Mouse (Mus musculus) testis, postnatal 10 days (tissue): Measurements from ENCODE around the gene Trappc2l.

Experiments used
- DNase-seq: peaks from one replicate; pipeline ENCODE4 v3.0.0; 2021; ENCODE audit warnings: low spot score

Trappc2l gene

DNA sequence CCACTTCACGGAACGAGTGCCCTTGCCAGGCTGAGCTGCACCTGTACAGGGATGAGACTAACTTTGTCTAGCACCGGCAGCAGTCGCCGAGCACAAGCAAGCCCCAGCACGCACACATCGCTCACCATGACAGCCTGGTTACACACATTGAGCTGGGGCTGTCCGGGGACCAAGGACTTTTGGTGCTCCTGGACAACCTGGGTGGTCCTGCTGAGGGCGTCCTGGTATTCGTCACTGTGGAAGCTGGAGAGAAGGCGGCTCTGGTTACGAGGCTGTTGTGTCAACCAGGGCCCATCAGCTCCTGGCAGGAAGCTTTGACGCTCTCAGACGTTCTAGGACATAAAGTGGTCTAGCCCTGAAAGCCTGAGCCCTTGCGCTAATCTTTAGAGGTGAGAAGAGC is 30.5 kb upstream of the Trappc2l start:
- DNase-seq: no peak

DNA sequence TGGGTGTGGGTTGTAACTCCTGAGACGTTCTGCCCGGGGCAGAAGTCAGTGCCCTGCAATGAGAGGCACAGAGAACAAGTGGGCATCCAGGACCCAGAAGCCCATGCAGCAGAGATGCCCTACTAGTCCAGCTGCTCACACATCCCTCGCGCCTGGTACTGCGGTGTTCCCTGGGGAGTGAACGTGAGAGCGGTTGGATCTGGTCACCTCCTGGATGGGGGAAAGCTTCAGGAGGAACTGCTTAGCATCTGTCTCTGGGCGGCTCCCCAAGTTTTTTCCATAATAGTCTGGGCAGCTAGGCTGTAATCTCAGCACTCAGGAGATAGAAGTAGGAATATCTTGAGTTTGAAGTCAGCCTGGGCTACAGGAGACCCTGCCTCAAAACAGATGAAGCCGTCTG is 26.5 kb upstream of the Trappc2l start:
- DNase-seq: no peak

DNA sequence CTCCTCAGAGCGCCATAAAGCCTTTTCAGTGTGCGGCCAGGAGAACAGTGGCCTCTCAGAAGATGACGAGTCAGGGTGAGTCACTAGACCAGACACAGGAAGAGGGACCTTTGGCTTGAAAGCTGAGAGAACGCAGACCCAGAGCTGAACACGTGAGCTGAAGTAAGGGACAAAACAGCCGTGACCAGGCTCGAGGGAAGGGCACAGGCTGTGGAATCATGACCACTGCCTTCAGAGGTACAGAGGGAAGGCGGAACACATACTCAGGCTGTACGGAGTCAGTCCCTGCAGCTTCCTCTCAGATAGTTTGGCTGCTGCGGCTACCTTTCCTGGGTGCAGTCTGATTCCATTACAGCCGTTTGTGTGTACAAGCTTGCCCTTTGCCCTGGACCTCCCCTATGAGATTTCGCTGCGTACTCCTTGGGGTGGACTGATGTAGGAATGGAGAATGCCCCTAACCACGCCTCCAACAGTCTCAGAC is 26.0 kb upstream of the Trappc2l start:
- DNase-seq: no peak

DNA sequence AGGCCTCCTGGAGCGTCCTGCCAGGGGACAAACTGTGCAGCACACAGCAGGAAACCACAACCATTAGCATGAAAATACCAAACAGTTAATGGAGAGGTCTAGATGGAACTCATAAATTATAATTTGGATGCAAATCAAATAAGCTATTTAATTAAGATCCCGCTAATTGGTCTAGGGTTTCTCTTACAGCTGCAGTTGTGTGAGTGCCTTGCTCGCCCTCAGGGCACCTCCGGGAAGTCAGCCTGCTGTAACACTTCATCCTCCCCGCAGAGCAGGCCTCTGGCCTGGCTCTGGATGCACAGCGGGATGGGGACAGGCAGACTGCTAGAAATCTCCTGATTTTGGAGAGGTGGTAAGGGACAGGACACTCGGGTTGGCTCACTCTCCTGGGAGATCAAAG is 25.3 kb upstream of the Trappc2l start:
- DNase-seq: no peak

DNA sequence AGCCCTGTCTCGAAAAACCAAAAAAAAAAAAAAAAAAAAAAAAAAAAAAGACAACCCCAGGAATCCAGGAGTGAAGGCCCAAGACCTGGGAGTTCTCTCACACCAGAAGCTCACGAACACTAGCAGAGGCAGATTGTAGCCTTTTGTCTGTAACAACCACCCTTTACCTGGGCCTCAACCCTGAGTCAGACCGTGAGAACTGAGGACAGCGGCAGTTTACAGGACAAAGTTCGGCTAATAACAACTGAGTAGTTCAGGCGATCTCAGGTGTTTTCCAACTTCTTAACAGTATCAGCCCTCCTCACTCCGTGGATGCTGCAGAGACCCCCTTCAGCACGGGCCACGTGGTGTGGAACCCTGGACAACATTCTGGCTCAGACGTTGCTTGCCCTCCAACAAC is 24.7 kb upstream of the Trappc2l start:
- DNase-seq: no peak

DNA sequence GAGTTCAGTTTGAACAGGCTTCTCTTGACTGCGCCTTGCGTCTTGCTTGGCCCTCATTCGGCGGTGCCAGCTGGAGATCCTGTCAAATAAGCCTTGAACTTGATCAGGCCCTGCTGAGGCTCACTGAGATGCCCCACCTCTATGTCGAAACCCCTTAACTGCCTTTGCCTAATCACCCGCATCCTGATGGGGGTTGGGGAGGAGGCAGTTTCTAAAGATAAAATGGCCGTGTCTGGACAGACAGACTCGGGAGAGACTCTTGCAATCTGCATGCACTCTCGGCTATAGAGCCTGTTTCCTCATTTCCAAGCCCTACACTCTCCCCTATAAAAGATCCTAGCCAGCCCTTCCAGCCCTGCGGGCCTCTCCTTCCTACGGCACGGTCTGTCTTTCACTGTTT is 18.2 kb upstream of the Trappc2l start:
- no peak for DNase-seq

DNA sequence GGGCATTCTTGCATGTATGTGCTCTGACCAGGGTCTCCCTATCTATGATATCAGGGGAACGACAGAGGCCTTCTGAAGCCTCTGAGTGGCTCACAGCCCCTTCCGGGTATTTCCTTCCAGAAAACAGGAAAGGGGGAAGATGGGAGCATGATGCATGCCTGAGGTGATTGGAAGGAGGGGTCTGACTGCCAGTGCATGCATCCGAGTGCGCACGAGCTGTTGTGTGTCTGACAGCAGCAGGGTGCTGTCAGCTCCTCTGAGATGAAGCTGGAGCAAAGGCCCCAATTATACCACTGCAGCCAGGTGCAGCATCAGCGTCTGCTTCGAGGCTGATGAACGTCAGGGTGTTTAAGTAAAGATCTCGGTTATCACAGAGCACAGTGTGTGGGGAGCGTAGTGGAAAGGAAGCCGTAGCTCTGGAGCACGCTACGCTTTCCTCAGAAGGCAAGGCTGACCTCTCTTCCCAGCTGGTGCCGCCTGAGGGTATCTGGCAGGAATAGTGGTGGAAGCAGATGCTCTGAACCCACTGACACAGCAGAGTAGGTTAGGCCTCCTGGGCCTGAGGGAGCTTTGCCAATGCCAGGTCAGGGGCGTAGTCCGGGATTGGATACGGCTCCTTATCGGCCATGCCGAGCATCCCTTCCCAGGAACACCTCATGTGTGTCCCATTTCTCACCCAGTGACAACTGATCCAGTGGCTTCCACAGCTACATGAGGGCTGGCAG is 17.5 kb upstream of the Trappc2l start:
- no peak for DNase-seq

DNA sequence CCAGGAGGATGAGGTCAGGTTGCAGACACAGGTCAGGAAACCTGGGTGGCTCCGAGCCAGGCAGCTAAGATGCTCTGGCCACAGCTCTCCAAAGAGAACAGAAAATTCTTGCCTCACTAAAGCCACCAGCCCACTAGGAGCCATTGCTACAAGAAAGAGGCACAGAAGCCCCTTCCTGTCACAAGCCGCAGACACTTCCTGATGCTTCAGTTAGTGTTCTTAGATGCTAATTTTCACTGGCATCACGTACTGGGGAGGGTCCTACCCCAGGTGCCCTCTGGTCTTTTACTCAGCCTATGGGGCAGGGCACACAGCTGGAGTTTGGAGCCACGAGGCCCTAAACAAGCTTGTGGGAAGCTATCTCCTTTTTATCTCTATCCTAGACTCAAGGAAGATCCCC is 15.4 kb upstream of the Trappc2l start:
- DNase-seq: no peak

DNA sequence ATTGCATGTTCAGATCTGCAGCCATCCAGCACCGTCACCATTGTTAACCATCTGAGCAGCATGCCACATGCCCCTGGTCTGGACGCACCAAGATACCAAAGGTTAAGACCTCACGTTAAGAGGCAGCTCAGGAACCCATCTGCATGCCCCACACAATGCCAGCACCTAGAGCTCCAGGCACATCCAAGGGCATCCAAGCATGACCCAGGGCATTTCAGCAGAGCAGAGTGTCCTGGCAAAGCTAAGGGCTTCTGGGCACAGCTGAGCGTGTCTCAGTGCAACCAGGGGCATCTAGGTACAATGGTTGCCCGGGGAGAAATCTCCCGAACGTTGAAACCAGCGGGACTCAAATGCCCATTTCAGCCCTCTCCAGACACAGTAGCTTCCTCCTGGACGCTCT is 10.8 kb upstream of the Trappc2l start:
- DNase-seq: no peak

DNA sequence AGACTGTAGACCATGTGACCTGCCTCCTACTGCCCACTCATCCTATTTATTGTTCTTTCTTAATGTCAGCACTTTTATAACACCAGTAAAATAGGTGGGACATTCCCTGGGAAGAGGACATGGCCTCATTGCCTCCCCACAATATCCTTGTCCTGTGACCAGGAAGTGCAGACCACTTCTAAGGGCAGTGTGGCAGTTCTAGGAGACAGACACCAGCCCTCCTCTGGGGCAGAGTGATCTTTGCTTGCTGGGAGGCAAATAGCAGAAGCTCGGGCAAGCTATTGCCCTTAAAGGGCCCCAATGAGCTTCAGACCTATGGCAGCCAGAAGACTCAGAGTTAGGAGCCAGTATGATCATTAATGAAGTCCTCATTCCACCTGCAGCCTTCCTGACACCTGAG is 6.8 kb upstream of the Trappc2l start:
- DNase-seq: no peak

DNA sequence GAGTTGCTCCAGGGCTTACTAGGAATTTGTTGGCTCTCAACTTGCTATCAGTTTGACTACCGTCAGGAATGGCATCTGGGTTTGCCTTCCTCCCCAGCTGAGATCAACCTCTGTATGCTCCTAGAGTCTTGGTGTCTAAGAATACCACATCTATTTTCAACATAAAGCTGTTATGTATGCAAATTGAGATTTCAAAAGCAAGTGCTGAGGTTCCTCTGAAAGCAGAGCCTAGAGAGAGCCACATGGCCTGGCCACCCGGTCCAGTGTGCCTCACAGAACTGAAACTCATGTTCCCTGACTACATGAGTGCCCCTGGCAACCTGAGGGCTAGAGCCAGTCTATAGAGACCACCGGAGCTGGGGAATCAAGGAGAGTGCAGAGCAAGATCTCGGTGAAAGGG is 6.1 kb upstream of the Trappc2l start:
- no peak for DNase-seq

DNA sequence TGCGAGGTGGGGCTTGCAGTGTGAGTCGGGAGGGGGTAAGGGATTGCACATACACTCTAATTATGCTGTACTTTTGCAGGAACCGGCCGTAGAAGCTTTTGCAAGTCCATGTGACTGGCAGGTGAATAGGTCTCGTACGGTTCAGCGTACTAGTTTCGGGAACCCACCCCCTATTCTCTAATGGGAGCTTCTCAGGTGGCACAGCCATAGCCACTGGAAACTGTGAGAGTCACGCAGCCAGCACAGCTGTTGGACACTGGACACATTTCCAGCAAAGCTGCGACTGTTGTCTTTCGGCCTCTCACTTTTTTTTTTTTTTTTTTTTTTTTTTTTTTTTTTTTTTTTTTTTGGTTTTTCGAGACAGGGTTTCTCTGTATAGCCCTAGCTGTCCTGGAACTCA is 4.6 kb upstream of the Trappc2l start:
- no peak for DNase-seq

DNA sequence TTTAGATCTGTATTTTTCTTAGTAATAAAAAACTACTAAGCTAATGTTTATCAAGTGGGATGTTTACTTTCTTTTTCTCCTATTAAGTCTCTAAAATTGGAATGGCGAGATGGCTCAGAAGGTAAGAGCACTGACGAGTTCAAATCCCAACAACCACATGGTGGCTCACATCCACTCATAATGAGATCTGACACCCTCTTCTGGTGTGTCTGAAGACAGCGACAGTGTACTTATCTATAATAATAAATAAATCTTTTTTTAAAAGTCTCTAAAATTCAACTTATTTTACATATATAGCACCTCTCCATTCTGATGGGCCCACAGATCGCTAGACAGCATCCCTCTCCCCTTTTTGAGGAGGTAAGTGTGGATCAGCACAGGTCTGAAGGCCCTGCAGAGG is 1.2 kb upstream of the Trappc2l start:
- no peak for DNase-seq

DNA sequence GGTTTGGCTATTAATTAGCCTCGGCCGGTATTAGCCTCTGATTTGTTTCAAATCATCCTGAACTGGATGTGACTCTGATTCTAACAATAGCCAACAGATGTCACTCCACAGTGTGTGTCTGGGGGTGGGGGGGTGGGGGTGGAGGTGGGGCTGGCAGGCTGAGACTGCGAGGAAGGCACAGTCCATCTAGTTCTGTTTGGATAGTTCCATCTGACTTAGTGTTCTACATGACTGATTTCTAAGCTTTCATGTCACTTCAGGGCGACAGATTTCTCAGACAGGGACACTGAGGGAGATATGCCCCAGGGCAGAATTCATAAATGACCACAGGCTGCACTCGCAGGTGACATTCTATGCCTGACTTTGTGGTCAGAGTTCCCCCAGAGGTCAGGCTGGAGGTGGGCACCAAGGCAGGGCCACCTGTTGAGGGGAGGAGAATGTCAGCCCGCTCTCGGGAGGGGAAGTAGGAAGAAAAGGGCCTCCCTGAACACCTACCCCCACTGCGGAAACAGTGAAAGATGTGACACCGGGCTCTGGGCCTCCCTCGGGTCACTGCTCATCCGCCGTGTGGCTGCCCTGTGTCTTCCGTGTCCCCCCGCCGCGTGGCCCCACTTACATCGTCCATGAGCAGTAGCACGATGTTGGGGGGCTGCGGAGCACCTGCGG is 695 bp upstream of the Trappc2l start:
- no peak for DNase-seq

DNA sequence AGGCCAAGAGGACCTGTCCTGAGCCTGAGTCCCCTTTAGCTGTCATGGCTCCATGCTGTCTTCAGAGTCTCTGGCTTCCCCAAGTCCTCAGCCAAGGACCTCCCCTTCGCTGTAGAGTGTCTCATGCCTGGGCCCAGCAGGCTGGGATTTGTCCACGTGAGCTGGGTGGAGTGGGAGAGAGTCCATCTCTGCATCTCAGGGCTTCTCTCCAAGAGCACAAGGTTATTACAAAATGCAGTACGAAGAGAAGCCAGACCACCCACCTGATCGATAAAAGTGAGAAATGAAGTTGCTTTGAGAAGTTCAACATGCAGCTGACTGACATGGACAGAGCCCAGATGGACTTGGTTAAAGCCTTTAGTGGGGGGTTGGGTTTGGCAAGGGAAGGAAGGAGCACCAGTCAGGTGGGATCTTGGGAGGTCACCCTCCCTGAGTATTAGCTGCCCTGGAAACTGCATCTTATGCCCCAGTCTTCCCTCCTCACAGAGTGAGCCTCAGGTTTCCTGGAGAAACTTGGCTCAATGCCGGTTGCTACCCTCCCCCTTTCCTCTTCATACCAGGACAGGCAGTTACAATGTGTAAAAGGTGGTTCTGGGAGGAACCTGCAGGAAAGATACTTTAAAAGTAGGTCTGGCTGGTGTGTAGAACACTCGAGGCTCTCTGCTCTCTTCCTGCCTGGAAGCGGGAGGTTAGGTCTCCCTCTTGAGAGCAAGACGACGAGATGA is 4.9 kb downstream of the Trappc2l start:
- peak; percentile 67 for DNase-seq

DNA sequence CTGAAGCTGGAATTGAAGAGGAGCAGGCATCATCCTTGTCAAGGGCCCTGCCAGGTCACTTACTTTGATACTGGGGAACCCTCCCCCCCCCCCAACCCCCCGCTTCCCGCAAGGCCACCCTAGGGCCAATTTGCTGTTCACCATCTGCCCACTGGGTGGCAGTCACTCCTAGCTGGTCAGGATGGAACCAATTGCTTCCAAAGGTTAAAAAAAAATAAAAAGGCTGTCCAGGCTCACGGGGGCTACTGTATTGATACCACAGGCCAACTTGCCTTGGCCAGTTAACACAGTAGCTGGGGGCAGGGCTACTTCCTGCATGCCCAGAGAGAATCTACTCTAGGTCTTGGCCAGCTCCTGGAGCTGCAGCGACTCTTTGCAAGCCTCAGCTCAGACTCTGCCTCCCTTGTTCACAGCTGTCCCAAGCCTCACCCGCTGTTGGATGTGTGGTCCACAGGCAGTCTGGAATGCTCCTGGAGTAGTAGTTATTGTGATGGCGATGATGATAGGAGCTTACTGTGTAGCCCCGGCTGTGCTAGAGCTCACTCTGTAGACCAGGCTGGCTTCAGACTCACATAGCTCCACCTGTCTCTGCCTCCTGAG is 6.6 kb downstream of the Trappc2l start:
- peak; percentile 94 for DNase-seq

DNA sequence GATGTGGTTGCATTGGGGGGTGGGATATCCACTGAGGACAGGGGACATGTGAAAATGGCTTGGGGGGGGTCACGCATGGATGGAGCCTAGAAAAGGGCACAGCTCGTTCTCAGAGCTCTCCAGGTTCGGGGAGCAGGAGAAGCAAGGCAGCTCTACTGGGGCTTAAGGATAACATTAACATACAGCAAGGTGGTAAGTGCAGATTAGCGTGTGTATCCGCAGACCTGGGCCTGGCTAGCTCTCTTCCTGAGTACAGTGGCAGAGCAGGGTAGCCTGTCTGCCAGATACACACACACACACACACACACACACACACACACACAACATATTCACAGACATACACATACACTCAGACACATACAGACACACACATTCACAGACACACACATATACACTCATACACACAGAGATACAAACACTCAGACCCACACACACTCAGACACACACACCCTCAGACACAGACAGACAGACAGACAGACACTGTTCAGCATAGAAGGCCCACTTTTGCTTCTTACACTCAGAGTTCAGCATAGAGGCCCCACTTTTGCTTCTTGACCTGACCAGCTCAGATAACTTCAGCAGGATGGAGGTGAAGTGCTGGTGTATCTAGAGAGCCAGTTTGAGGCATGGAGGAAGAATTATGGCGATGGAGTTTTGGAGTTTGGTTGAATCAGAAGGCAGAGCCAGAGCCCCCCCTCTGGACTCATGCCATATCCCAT is 7.4 kb downstream of the Trappc2l start:
- DNase-seq: no peak

DNA sequence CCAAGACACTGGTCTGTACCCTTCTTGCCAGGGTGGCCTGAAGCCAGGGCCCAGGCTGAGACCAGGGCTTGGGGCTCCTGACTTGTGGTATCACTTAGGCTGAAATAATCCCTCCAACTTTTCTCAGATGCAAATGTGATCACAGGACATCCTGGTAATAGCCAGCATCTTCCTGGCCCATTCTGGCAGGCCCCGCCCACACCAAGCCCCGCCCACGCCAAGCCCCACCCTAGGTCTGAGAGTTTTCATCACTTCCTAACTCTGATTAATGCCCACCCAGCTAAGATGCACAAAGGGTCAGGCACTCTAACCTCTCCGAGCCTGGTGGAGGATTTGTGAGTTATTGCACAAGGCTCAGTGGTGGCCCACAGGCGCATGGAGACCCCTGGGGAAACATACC is 9.0 kb downstream of the Trappc2l start:
- DNase-seq: no peak

DNA sequence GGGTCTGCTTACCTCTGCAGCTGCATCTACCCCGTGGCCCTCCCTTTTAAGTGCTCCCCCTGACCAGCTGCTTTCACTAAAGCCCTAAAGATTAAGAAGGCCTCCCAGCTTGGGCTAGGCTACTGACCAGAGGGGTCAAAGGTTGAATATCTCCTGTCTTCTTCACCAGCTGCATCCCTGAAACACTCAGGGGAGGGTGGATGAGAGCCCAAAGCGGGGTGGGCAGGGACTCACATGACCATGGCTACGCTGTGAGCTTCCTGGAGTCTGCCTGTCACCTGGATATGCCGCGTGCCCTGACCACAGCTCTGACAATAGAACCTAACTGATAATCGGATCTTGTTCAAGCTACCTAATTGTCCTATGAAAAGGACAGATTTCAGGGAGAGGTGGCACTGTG is 11.3 kb downstream of the Trappc2l start, which contains the start of gene Pabpn1l:
Gene Pabpn1l (minus strand): TSS at position 13 of the 400 bp plus-strand sequence.
- no peak for DNase-seq

DNA sequence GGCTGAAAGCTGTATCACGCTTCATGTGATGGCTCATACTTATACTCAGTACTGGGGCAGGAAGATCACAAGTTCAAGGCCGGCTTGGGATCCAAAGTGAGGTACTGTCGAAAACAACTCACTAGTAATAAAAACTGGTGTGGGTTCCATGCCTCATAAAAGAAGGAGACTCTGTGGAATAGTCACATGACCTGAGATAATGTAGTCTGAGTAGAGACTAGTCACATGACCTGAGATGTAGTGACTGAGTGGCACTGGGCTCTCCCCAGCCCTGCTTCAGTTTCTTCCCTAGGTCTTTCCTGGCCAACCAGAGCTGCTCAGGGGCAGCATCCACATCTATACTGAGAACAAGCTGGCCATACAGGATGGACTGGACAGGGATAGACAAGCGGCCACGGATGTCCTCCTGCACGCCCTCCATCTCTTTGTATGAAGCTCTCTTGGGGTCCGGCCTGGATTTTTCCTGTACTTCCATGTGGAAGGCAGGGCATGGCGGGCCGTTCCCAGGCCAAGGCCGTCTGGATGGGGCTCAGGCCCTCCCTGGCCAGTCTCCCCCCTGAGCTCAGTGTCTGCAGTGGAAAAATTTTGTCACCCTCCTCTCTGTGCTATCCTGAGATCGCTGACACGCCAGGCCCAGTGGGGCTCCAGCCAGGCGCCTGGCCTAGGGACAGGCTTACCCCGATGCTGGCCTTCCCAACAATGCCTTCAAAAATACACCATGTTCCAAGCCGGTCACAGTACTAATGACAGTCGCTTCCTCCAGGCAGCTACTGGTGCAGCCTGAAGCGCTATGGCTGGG is 12.6 kb downstream of the Trappc2l start:
- no peak for DNase-seq

DNA sequence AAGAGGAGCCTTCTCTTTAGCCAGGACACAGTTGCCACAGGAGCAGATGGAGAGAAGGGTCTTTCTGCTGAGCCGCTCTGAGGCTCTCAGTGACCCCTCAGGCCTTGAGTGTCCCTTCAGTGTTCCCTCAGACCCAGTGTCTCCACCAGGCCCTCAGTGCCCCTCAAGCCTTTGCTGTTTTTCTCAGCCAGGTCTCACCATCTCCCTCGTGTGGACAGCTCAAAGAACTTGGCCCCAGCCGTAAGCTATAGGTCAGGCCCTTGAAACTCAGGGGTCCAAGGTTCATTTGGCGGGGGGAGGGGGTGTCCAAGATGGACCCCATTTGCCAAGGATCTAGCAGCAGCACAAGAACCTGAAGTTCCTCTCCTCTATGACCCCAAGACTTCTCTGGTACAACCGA is 13.2 kb downstream of the Trappc2l start:
- DNase-seq: no peak
